Mouse (Mus musculus) liver, postnatal 0 days (tissue): ENCODE measurements around the gene Rdh9.

Experiments
- CTCF ChIP-seq: sonication (generic); IDR thresholded peaks from 2 replicates; pipeline ENCODE4 v1.5.1; 2016; ENCODE audit warnings: antibody characterized with exemption, low read depth
- EP300 ChIP-seq: IDR thresholded peaks from 2 replicates; pipeline ENCODE4 v1.6.1; 2016; ENCODE audit warnings: antibody characterized with exemption, low read depth, mild to moderate bottlenecking

DNA sequence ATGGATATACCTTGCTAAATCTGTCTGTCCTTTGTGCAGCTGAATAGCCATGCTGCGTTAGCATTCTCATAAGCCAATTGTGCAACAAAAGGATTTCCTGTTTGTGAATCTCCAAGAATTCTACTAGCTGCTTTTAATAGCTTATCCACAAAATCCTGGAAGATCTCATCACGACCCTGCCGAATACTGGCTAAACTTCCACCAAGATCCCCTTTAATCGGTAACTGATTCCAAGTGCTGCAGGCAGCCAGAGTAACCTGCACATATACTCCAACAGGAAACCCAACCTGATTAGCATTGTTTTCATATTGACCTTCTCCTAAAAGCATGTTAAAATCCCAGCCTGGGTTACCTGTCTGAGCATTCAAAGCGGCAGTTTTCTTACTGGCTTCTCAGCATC lies 59.1 kb downstream of the Rdh9 start:
- TF ChIP-seq CTCF (no peak), EP300 (no peak)
